Mouse (Mus musculus) heart, postnatal 0 days (tissue): Measurements from ENCODE around the gene Fut1.
"Not testable (repeated sequence)": the region's sequence is repeated elsewhere in the genome, so short reads cannot be mapped to it uniquely, and the experiment has no call there.

Source experiments
- CTCF ChIP-seq: IDR thresholded peaks from 2 replicates; pipeline ENCODE4 v1.5.1; 2016; ENCODE audit warnings: antibody characterized with exemption, control low read depth, low read depth
- EP300 ChIP-seq: IDR thresholded peaks from 2 replicates; pipeline ENCODE4 v1.6.1; 2016; ENCODE audit warnings: antibody characterized with exemption, low read depth

DNA sequence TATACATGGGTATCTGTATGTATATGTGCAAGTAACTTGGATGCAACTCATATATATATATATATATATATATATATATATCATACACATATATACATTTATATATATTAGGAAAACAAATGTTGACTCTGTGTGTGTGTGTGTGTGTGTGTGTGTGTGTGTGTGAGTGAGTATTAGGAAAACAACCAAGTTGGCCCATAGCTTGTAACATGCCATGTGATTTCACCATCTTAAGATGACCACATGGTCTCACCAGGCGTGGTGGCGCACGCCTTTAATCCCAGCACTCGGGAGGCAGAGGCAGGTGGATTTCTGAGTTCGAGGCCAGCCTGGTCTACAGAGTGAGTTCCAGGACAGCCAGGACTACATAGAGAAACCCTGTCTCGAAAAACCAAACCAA is 44.6 kb downstream of the Fut1 start:
- not testable (repeated sequence) for TF ChIP-seq CTCF, EP300
